Mouse (Mus musculus) intestine, embryonic 14.5 days (tissue): Measurements from ENCODE around the gene Abraxas1. TPM values are rescaled to one million over a fixed set of nuclear protein-coding genes. Genes with fewer than 3 reads are reported as not detected.

Source experiments
- ATAC-seq: fragments of 200-750 bp; cut with Nextera tagmentation; replicated peaks from 2 replicates; pipeline ENCODE4 v1.8.0; 2017; ENCODE audit warnings: low read depth, moderate number of reproducible peaks, moderate TSS enrichment, moderate library complexity; ENCODE audit not compliant: low FRiP score, low TSS enrichment
- DNase-seq: peaks from one replicate; pipeline ENCODE4 v3.0.0-alpha.2; 2018; ENCODE audit warnings: low spot score
- H3K27ac ChIP-seq: fragments of 300-500 bp; sonication (generic); 2 replicates; pipeline ENCODE4 v1.5.1; 2014; ENCODE audit warnings: low read depth, mild to moderate bottlenecking, control low read depth
- H3K27me3 ChIP-seq: fragments of 300-500 bp; sonication (generic); replicated peaks from 2 replicates; pipeline ENCODE4 v1.6.1; 2014; ENCODE audit warnings: low read length, control low read depth; ENCODE audit not compliant: control insufficient read depth, insufficient read depth
- H3K36me3 ChIP-seq: fragments of 300-500 bp; sonication (generic); 2 replicates; pipeline ENCODE4 v1.6.1; 2014; ENCODE audit warnings: low read length, control low read depth; ENCODE audit not compliant: control insufficient read depth, insufficient read depth
- H3K4me1 ChIP-seq: fragments of 300-500 bp; sonication (generic); replicated peaks from 2 replicates; pipeline ENCODE4 v1.6.1; 2014; ENCODE audit warnings: low read length, control low read depth, mixed read lengths; ENCODE audit not compliant: control insufficient read depth, insufficient read depth
- H3K4me2 ChIP-seq: fragments of 300-500 bp; sonication (generic); 2 replicates; pipeline ENCODE4 v1.6.1; 2014; ENCODE audit warnings: low read length
- H3K4me3 ChIP-seq: fragments of 300-500 bp; sonication (generic); 2 replicates; pipeline ENCODE4 v1.5.1; 2014; ENCODE audit warnings: low read depth, low read length, control low read depth, mixed read lengths
- H3K9ac ChIP-seq: fragments of 300-500 bp; sonication (generic); 2 replicates; pipeline ENCODE4 v1.6.1; 2014; ENCODE audit warnings: mild to moderate bottlenecking, low read length
- H3K9me3 ChIP-seq: fragments of 300-500 bp; sonication (generic); 2 replicates; pipeline ENCODE4 v1.6.1; 2016; ENCODE audit warnings: low read length, control low read depth; ENCODE audit not compliant: control insufficient read depth
- WGBS: fragments of 180-500 bp; shearing (Covaris S2); extraction: QIAGEN DNeasy Blood & Tissue Kit; methylation state at CpG from one replicate; pipeline ENCODE4 v1.1.7; 2014; 5-methylcytosine and 5-hydroxymethylcytosine counted together
- polyA plus RNA-seq: library from polyadenylated mRNA; unstranded; fragments of >200 nt; fragmentation: Nextera tagmentation; extraction: Ambion mirVana; gene quantifications from 2 replicates; pipeline ENCODE4 v1.2.1, GENCODE M21; 2014

Gene Abraxas1
- polyA plus RNA-seq, 1 experiment from 2014 or later = 31.0 TPM

- Histone ChIP-seq H3K4me1 (peaks cover 5% of the 10 kb centered on the region; the same call in 1 of the 2 replicates), H3K27ac (no peak overlapping the region; the same call in 1 of the 2 replicates), H3K27me3 (no peaks in the 10 kb centered on the region), H3K9ac (no peak overlapping the region), H3K4me3 (no peak overlapping the region), H3K9me3 (no peaks in the 10 kb centered on the region), H3K4me2 (no peak overlapping the region), H3K36me3 (no peaks in the 10 kb centered on the region)
- 35% methylated on average over 9 of the region's 9 CpGs for WGBS
- ATAC-seq (peak; percentile 43; the same call in 1 of the 2 replicates), DNase-seq (no peak)
These were observed 15.2 kb upstream of the Abraxas1 start for GRCm38 (mm10) chr5:100835862-100836538.

GRCm38 (mm10) chr5:100833841-100834240, 13.1 kb upstream of the Abraxas1 start:
- peaks cover 5% of the 10 kb centered on the region; the same call in 1 of the 2 replicates for H3K4me1 ChIP-seq
- no peak for ATAC-seq
- WGBS = 86% methylated on average over 2 of the region's 2 CpGs
- H3K4me2 ChIP-seq = no peak overlapping the region
- H3K27ac ChIP-seq = no peak overlapping the region
- no peaks in the 10 kb centered on the region for H3K27me3 ChIP-seq
- no peaks in the 10 kb centered on the region for H3K9me3 ChIP-seq
- no peak overlapping the region for H3K9ac ChIP-seq
- no peak overlapping the region for H3K4me3 ChIP-seq
- no peaks in the 10 kb centered on the region for H3K36me3 ChIP-seq
- DNase-seq = no peak

GRCm38 (mm10) chr5:100832680-100833079, 11.9 kb upstream of the Abraxas1 start:
- Histone ChIP-seq H3K4me1 (peaks cover 5% of the 10 kb centered on the region; the same call in 1 of the 2 replicates), H3K27me3 (no peaks in the 10 kb centered on the region), H3K9me3 (no peaks in the 10 kb centered on the region), H3K4me2 (no peak overlapping the region), H3K27ac (no peak overlapping the region), H3K36me3 (no peaks in the 10 kb centered on the region), H3K9ac (no peak overlapping the region), H3K4me3 (no peak overlapping the region)
- ATAC-seq = no peak
- DNase-seq = no peak
- WGBS = 65% methylated on average over 3 of the region's 3 CpGs

GRCm38 (mm10) chr5:100828701-100829100, 7.9 kb upstream of the Abraxas1 start:
- Histone ChIP-seq H3K27ac (no peak overlapping the region), H3K9me3 (no peaks in the 10 kb centered on the region), H3K27me3 (no peaks in the 10 kb centered on the region), H3K4me2 (no peak overlapping the region), H3K4me3 (no peak overlapping the region), H3K4me1 (no peaks in the 10 kb centered on the region), H3K36me3 (no peaks in the 10 kb centered on the region), H3K9ac (no peak overlapping the region)
- ATAC-seq = no peak
- 80% methylated on average over 3 of the region's 3 CpGs for WGBS
- no peak for DNase-seq

GRCm38 (mm10) chr5:100826531-100826930, 5.8 kb upstream of the Abraxas1 start:
- no peak overlapping the region for H3K4me2 ChIP-seq
- ATAC-seq (no peak), DNase-seq (no peak)
- H3K4me1 ChIP-seq = no peaks in the 10 kb centered on the region
- no peaks in the 10 kb centered on the region for H3K9me3 ChIP-seq
- 67% methylated on average over 7 of the region's 7 CpGs for WGBS
- H3K4me3 ChIP-seq = no peak overlapping the region
- H3K27me3 ChIP-seq = no peaks in the 10 kb centered on the region
- no peak overlapping the region for H3K27ac ChIP-seq
- H3K36me3 ChIP-seq = no peaks in the 10 kb centered on the region
- H3K9ac ChIP-seq = no peak overlapping the region

GRCm38 (mm10) chr5:100825975-100826374, 5.2 kb upstream of the Abraxas1 start:
- Histone ChIP-seq H3K36me3 (no peaks in the 10 kb centered on the region), H3K4me2 (no peak overlapping the region), H3K4me1 (no peaks in the 10 kb centered on the region), H3K27ac (no peak overlapping the region), H3K4me3 (no peak overlapping the region), H3K9ac (no peak overlapping the region), H3K9me3 (no peaks in the 10 kb centered on the region), H3K27me3 (no peaks in the 10 kb centered on the region)
- 22% methylated on average over 2 of the region's 2 CpGs for WGBS
- ATAC-seq (no peak), DNase-seq (no peak)

- H3K9me3 ChIP-seq = no peaks in the 10 kb centered on the region
- no peak overlapping the region for H3K27ac ChIP-seq
- DNase-seq = no peak
- 87% methylated on average over 7 of the region's 7 CpGs for WGBS
- no peak overlapping the region for H3K9ac ChIP-seq
- no peak for ATAC-seq
- 0 out of 2 replicates have a peak, but pooled peaks cover 5% of the 10 kb centered on the region for H3K4me1 ChIP-seq
- no peak overlapping the region for H3K4me2 ChIP-seq
- H3K4me3 ChIP-seq = no peak overlapping the region
- H3K36me3 ChIP-seq = no peaks in the 10 kb centered on the region
- no peaks in the 10 kb centered on the region for H3K27me3 ChIP-seq
These were observed 2.1 kb upstream of the Abraxas1 start for GRCm38 (mm10) chr5:100822826-100823225.

GRCm38 (mm10) chr5:100821375-100821774, 610 bp upstream of the Abraxas1 start:
- Histone ChIP-seq H3K4me1 (0 out of 2 replicates have a peak, but pooled peaks cover 5% of the 10 kb centered on the region), H3K4me3 (peak overlapping the region; percentile 87), H3K36me3 (peaks cover 3% of the 10 kb centered on the region; the same call in 1 of the 2 replicates), H3K27me3 (no peaks in the 10 kb centered on the region), H3K27ac (no peak overlapping the region), H3K9me3 (no peaks in the 10 kb centered on the region), H3K9ac (no peak overlapping the region), H3K4me2 (peak overlapping the region; percentile 94)
- ATAC-seq (no peak), DNase-seq (no peak)
- 79% methylated on average over 8 of the region's 8 CpGs for WGBS
